Comparison of ENCODE assay signal across 20 mouse cellular contexts in genomic region chr2:137981766-137982165, GRCm38 (mm10).
DNase-seq lines count a peak whose midpoint lies in the region; ATAC-seq and TF ChIP-seq lines count a peak whose summit lies in the region.
"Had no signal": no experiment of that assay in that cellular context is flagged by ENCODE, and none has a peak within 500 bp of the region (broad histone marks: within the 10 kb centered on the region; RNA-seq: fewer than 3 reads in every experiment).

No protein-coding gene starts in this region.

- peaks cover 4% of the 10 kb centered on the region; the same call in 1 of the 2 replicates for H3K4me1 ChIP-seq in forebrain, embryonic 12.5 days
- H3K4me1 ChIP-seq in forebrain, embryonic 11.5 days (replicated peaks; ENCODE audit: control insufficient read depth, insufficient read depth, low read length) = no peaks in the 10 kb centered on the region
- no peaks in the 10 kb centered on the region for H3K4me1 ChIP-seq in midbrain, embryonic 11.5 days (ENCODE audit: control insufficient read depth, insufficient read depth, low read length)
- peaks cover 8% of the 10 kb centered on the region for H3K4me1 ChIP-seq in midbrain, embryonic 10.5 days
- no peaks in the 10 kb centered on the region for H3K4me1 ChIP-seq in forebrain, postnatal 0 days (ENCODE audit: insufficient read depth)
- H3K4me1 ChIP-seq: heart, embryonic 15.5 days; hindbrain, embryonic 10.5 days had no signal

- no peaks in the 10 kb centered on the region for H3K27me3 ChIP-seq in forebrain, embryonic 12.5 days
- no peaks in the 10 kb centered on the region for H3K27me3 ChIP-seq in forebrain, embryonic 11.5 days (ENCODE audit: control insufficient read depth, insufficient read depth, low read length)
- no peaks in the 10 kb centered on the region for H3K27me3 ChIP-seq in midbrain, embryonic 11.5 days (ENCODE audit: control insufficient read depth, insufficient read depth, low read length)
- no peaks in the 10 kb centered on the region for H3K27me3 ChIP-seq in midbrain, embryonic 10.5 days (ENCODE audit: low read depth, poor library complexity, severe bottlenecking)
- H3K27me3 ChIP-seq in forebrain, postnatal 0 days (ENCODE audit: insufficient read depth, low read length) = no peaks in the 10 kb centered on the region
- H3K27me3 ChIP-seq: CH12.LX; heart, embryonic 15.5 days had no signal

- no peak overlapping the region for H3K4me3 ChIP-seq in forebrain, embryonic 12.5 days (replicated peaks)
- H3K4me3 ChIP-seq in forebrain, embryonic 11.5 days (ENCODE audit: low read depth, low read length) = no peak overlapping the region
- H3K4me3 ChIP-seq in midbrain, embryonic 11.5 days (ENCODE audit: low read depth, low read length) = no peak overlapping the region
- no peak overlapping the region for H3K4me3 ChIP-seq in midbrain, embryonic 10.5 days
- H3K4me3 ChIP-seq in forebrain, postnatal 0 days (ENCODE audit: low read depth, low read length) = no peak overlapping the region
- H3K4me3 ChIP-seq: heart, embryonic 15.5 days; hindbrain, embryonic 10.5 days had no signal

- WGBS in forebrain, embryonic 12.5 days = 38% methylated on average over 3 of the region's 3 CpGs
- 40% methylated on average over 3 of the region's 3 CpGs for WGBS in forebrain, embryonic 11.5 days
- 27% methylated on average over 3 of the region's 3 CpGs for WGBS in midbrain, embryonic 11.5 days
- 50% methylated on average over 3 of the region's 3 CpGs for WGBS in midbrain, embryonic 10.5 days
- 41% methylated on average over 3 of the region's 3 CpGs for WGBS in forebrain, postnatal 0 days

- ATAC-seq in forebrain, embryonic 12.5 days (ENCODE audit: low FRiP score) = 0 out of 2 replicates have a peak, but pooled peaks have one; percentile 49
- ATAC-seq in forebrain, embryonic 11.5 days (replicated peaks; ENCODE audit: low FRiP score) = no peak
- peak; percentile 75 for ATAC-seq in midbrain, embryonic 11.5 days (ENCODE audit: low FRiP score)
- ATAC-seq in forebrain, postnatal 0 days = peak; percentile 81

- no peak overlapping the region for H3K9ac ChIP-seq in forebrain, embryonic 12.5 days
- H3K9ac ChIP-seq in forebrain, embryonic 11.5 days (ENCODE audit: low read length) = no peak overlapping the region
- no peak overlapping the region for H3K9ac ChIP-seq in midbrain, embryonic 11.5 days (ENCODE audit: low read length)
- H3K9ac ChIP-seq in forebrain, postnatal 0 days = no peak overlapping the region
- H3K9ac ChIP-seq: heart, embryonic 15.5 days had no signal

- H3K9me3 ChIP-seq in forebrain, embryonic 12.5 days = no peaks in the 10 kb centered on the region
- H3K9me3 ChIP-seq in forebrain, embryonic 11.5 days (ENCODE audit: control insufficient read depth, low read length) = no peaks in the 10 kb centered on the region
- no peaks in the 10 kb centered on the region for H3K9me3 ChIP-seq in midbrain, embryonic 11.5 days (ENCODE audit: control insufficient read depth, low read length)
- H3K9me3 ChIP-seq in midbrain, embryonic 10.5 days (replicated peaks) = no peaks in the 10 kb centered on the region
- H3K9me3 ChIP-seq in forebrain, postnatal 0 days (ENCODE audit: low read length) = no peaks in the 10 kb centered on the region
- H3K9me3 ChIP-seq: heart, embryonic 15.5 days; hindbrain, embryonic 10.5 days had no signal

- no peaks in the 10 kb centered on the region for H3K36me3 ChIP-seq in forebrain, embryonic 12.5 days (replicated peaks)
- H3K36me3 ChIP-seq in forebrain, embryonic 11.5 days (ENCODE audit: control insufficient read depth, insufficient read depth, low read length) = no peaks in the 10 kb centered on the region
- no peaks in the 10 kb centered on the region for H3K36me3 ChIP-seq in midbrain, embryonic 11.5 days (ENCODE audit: control insufficient read depth, insufficient read depth, low read length)
- H3K36me3 ChIP-seq in midbrain, embryonic 10.5 days = no peaks in the 10 kb centered on the region
- H3K36me3 ChIP-seq in forebrain, postnatal 0 days (ENCODE audit: insufficient read depth) = no peaks in the 10 kb centered on the region
- H3K36me3 ChIP-seq: heart, embryonic 15.5 days; hindbrain, embryonic 10.5 days had no signal

- H3K27ac ChIP-seq in forebrain, embryonic 12.5 days = no peak overlapping the region
- H3K27ac ChIP-seq in forebrain, embryonic 11.5 days (ENCODE audit: low read depth, low read length) = no peak overlapping the region
- H3K27ac ChIP-seq in midbrain, embryonic 11.5 days (ENCODE audit: low read depth, low read length) = no peak overlapping the region
- no peak overlapping the region for H3K27ac ChIP-seq in midbrain, embryonic 10.5 days (replicated peaks)
- no peak overlapping the region for H3K27ac ChIP-seq in forebrain, postnatal 0 days (ENCODE audit: low read depth, low read length)
- H3K27ac ChIP-seq: heart, embryonic 15.5 days; hindbrain, embryonic 10.5 days; macrophage had no signal

- no peak for DNase-seq in forebrain, embryonic 11.5 days (ENCODE audit: low spot score)
- no peak for DNase-seq in midbrain, embryonic 11.5 days (ENCODE audit: low spot score, missing footprints)
- no peak for DNase-seq in midbrain, embryonic 10.5 days (ENCODE audit: low spot score)
- DNase-seq in forebrain, postnatal 0 days = peak; percentile 21
- DNase-seq in telencephalon, adult 2 months (ENCODE audit: low read depth, low spot score) = peak; percentile 16
- no peak for DNase-seq in heart, postnatal 14 days
- DNase-seq in thymus, postnatal 10 days (ENCODE audit: low spot score in 2 of 2) = no peak
- DNase-seq: adrenal gland, postnatal 14 days; cerebellum, adult 2 months; gastrocnemius, postnatal 10 days; heart, adult 18-20 months; kidney, adult 2 months; kidney, postnatal 25 days; right cerebral cortex, postnatal 4 days; thymus, postnatal 14 days had no signal

- TF ChIP-seq CTCF in forebrain, postnatal 0 days (IDR thresholded peaks at IDR 0.05; ENCODE audit: low read depth) = no peak

- intact Hi-C loops in heart, postnatal 14 days (cut with DNase I) = no loop called here

- no peak overlapping the region for H3K4me2 ChIP-seq in forebrain, embryonic 12.5 days
- no peak overlapping the region for H3K4me2 ChIP-seq in forebrain, embryonic 11.5 days (ENCODE audit: low read depth, low read length, severe bottlenecking)
- no peak overlapping the region for H3K4me2 ChIP-seq in midbrain, embryonic 11.5 days
- no peak overlapping the region for H3K4me2 ChIP-seq in forebrain, postnatal 0 days (ENCODE audit: low read depth)
- H3K4me2 ChIP-seq: heart, embryonic 15.5 days had no signal

Comparison
In these comparisons a context has a peak if more than half of its experiments do, and no peak if none do; other contexts are left out.
1. DNase-seq: peak in forebrain, postnatal 0 days (single experiment) and telencephalon, adult 2 months (single experiment); none in forebrain, embryonic 11.5 days (single experiment), midbrain, embryonic 11.5 days (single experiment), midbrain, embryonic 10.5 days (single experiment), heart, postnatal 14 days (0 of 2) and thymus, postnatal 10 days (0 of 2).